Mouse (Mus musculus) neural tube, embryonic 12.5 days (tissue): ENCODE results near the gene Jak2. TPM values are rescaled to one million over a fixed set of nuclear protein-coding genes. Genes with fewer than 3 reads are reported as not detected.

ENCODE experiments used
- ATAC-seq: fragments of 200-750 bp; cut with Nextera tagmentation; 2 replicates; pipeline ENCODE4 v1.8.0; 2017; ENCODE audit warnings: low read depth, mild to moderate bottlenecking, moderate TSS enrichment, moderate library complexity; ENCODE audit not compliant: low FRiP score
- H3K27ac ChIP-seq: fragments of 300-500 bp; sonication (generic); 2 replicates; pipeline ENCODE4 v1.5.1; 2016
- H3K27me3 ChIP-seq: fragments of 300-500 bp; sonication (generic); replicated peaks from 2 replicates; pipeline ENCODE4 v1.6.1; 2016; ENCODE audit warnings: mild to moderate bottlenecking
- H3K36me3 ChIP-seq: fragments of 300-500 bp; sonication (generic); 2 replicates; pipeline ENCODE4 v1.6.1; 2016; ENCODE audit warnings: mild to moderate bottlenecking
- H3K4me1 ChIP-seq: fragments of 300-500 bp; sonication (generic); 2 replicates; pipeline ENCODE4 v1.6.1; 2016
- H3K4me2 ChIP-seq: fragments of 300-500 bp; sonication (generic); replicated peaks from 2 replicates; pipeline ENCODE4 v1.6.1; 2016; ENCODE audit warnings: mild to moderate bottlenecking
- H3K4me3 ChIP-seq: fragments of 300-500 bp; sonication (generic); 2 replicates; pipeline ENCODE4 v1.5.1; 2016
- H3K9ac ChIP-seq: fragments of 300-500 bp; sonication (generic); 2 replicates; pipeline ENCODE4 v1.6.1; 2016; ENCODE audit warnings: mild to moderate bottlenecking
- H3K9me3 ChIP-seq: fragments of 300-500 bp; sonication (generic); 2 replicates; pipeline ENCODE4 v1.6.1; 2016; ENCODE audit warnings: mild to moderate bottlenecking
- WGBS: fragments of 180-500 bp; shearing (Covaris S2); methylation state at CpG from one replicate; pipeline ENCODE4 v1.1.7; 2016; 5-methylcytosine and 5-hydroxymethylcytosine counted together
- polyA plus RNA-seq: library from polyadenylated mRNA; unstranded; fragments of >200 nt; fragmentation: Nextera tagmentation; extraction: Ambion mirVana; gene quantifications from 2 replicates; pipeline ENCODE4 v1.2.1, GENCODE M21; 2016

Jak2 gene
- 14.0 and 14.7 TPM in 2 replicates for polyA plus RNA-seq

GRCm38 (mm10) chr19:29251191-29251957 lies at the start of gene Jak2:
TSS of gene Jak2 (plus strand) at chr19:29251828.
- H3K9ac ChIP-seq: peak within 1 kb of the TSS; percentile 92
- WGBS: under 1% methylated on average over 110 of the region's 114 CpGs
- peak within 1 kb of the TSS; percentile 73 for H3K4me3 ChIP-seq
- H3K9me3 ChIP-seq: no peaks in the 10 kb centered on the region
- H3K36me3 ChIP-seq: no peaks in the 10 kb centered on the region
- H3K27me3 ChIP-seq: no peaks in the 10 kb centered on the region
- ATAC-seq: peak; percentile 92
- H3K4me2 ChIP-seq: peak within 1 kb of the TSS; percentile 73
- H3K27ac ChIP-seq: peak within 1 kb of the TSS; percentile 96
- peaks cover 38% of the 10 kb centered on the region for H3K4me1 ChIP-seq

GRCm38 (mm10) chr19:29203337-29203736 lies 48.3 kb upstream of the Jak2 start:
- no peaks in the 10 kb centered on the region for H3K27me3 ChIP-seq
- H3K4me3 ChIP-seq: no peak overlapping the region
- H3K27ac ChIP-seq: no peak overlapping the region
- H3K4me1 ChIP-seq: no peaks in the 10 kb centered on the region
- H3K4me2 ChIP-seq: no peak overlapping the region
- H3K9ac ChIP-seq: no peak overlapping the region
- 68% methylated on average over 2 of the region's 2 CpGs for WGBS
- no peaks in the 10 kb centered on the region for H3K36me3 ChIP-seq
- ATAC-seq: no peak
- H3K9me3 ChIP-seq: no peaks in the 10 kb centered on the region

- H3K9ac ChIP-seq: no peak overlapping the region
- H3K4me1 ChIP-seq: no peaks in the 10 kb centered on the region
- 88% methylated on average over 4 of the region's 4 CpGs for WGBS
- no peaks in the 10 kb centered on the region for H3K9me3 ChIP-seq
- no peaks in the 10 kb centered on the region for H3K36me3 ChIP-seq
- no peak for ATAC-seq
- H3K4me2 ChIP-seq: no peak overlapping the region
- no peaks in the 10 kb centered on the region for H3K27me3 ChIP-seq
- no peak overlapping the region for H3K27ac ChIP-seq
- H3K4me3 ChIP-seq: no peak overlapping the region
Observed at GRCm38 (mm10) chr19:29204583-29204982, 47.0 kb upstream of the Jak2 start.

GRCm38 (mm10) chr19:29205267-29205666 lies 46.4 kb upstream of the Jak2 start:
- no peak overlapping the region for H3K4me3 ChIP-seq
- H3K27ac ChIP-seq: no peak overlapping the region
- H3K36me3 ChIP-seq: no peaks in the 10 kb centered on the region
- 87% methylated on average over 2 of the region's 2 CpGs for WGBS
- H3K9me3 ChIP-seq: no peaks in the 10 kb centered on the region
- H3K27me3 ChIP-seq: no peaks in the 10 kb centered on the region
- no peaks in the 10 kb centered on the region for H3K4me1 ChIP-seq
- no peak for ATAC-seq
- no peak overlapping the region for H3K9ac ChIP-seq
- H3K4me2 ChIP-seq: no peak overlapping the region

GRCm38 (mm10) chr19:29209898-29210297 lies 41.7 kb upstream of the Jak2 start:
- no peak for ATAC-seq
- 91% methylated on average over 7 of the region's 7 CpGs for WGBS

GRCm38 (mm10) chr19:29210319-29210718 lies 41.3 kb upstream of the Jak2 start:
- ATAC-seq: no peak
- no peaks in the 10 kb centered on the region for H3K36me3 ChIP-seq
- WGBS: 95% methylated on average over 9 of the region's 9 CpGs
- no peak overlapping the region for H3K27ac ChIP-seq
- no peaks in the 10 kb centered on the region for H3K27me3 ChIP-seq
- no peak overlapping the region for H3K9ac ChIP-seq
- no peak overlapping the region for H3K4me3 ChIP-seq
- H3K9me3 ChIP-seq: no peaks in the 10 kb centered on the region
- H3K4me1 ChIP-seq: no peaks in the 10 kb centered on the region
- no peak overlapping the region for H3K4me2 ChIP-seq

More at GRCm38 (mm10) chr19:29209898-29210297, 41.7 kb upstream of the Jak2 start:
- no peaks in the 10 kb centered on the region for H3K4me1 ChIP-seq
- H3K27me3 ChIP-seq: no peaks in the 10 kb centered on the region
- H3K9me3 ChIP-seq: no peaks in the 10 kb centered on the region
- H3K9ac ChIP-seq: no peak overlapping the region
- H3K27ac ChIP-seq: no peak overlapping the region
- no peak overlapping the region for H3K4me2 ChIP-seq
- no peaks in the 10 kb centered on the region for H3K36me3 ChIP-seq
- no peak overlapping the region for H3K4me3 ChIP-seq

GRCm38 (mm10) chr19:29215811-29216509 lies 35.7 kb upstream of the Jak2 start:
- 51% methylated on average over 8 of the region's 8 CpGs for WGBS
- Histone ChIP-seq H3K4me2 (no peak overlapping the region), H3K4me3 (no peak overlapping the region), H3K9me3 (no peaks in the 10 kb centered on the region), H3K27me3 (no peaks in the 10 kb centered on the region), H3K4me1 (no peaks in the 10 kb centered on the region), H3K9ac (no peak overlapping the region), H3K27ac (no peak overlapping the region), H3K36me3 (no peaks in the 10 kb centered on the region)
- ATAC-seq: no peak

GRCm38 (mm10) chr19:29221867-29222266 lies 29.8 kb upstream of the Jak2 start:
- WGBS: 88% methylated on average over 4 of the region's 4 CpGs
- no peaks in the 10 kb centered on the region for H3K4me1 ChIP-seq

GRCm38 (mm10) chr19:29224968-29225367 lies 26.7 kb upstream of the Jak2 start:
- no peak overlapping the region for H3K4me3 ChIP-seq
- no peak for ATAC-seq
- H3K27ac ChIP-seq: no peak overlapping the region
- H3K4me1 ChIP-seq: no peaks in the 10 kb centered on the region
- no peak overlapping the region for H3K9ac ChIP-seq
- no peak overlapping the region for H3K4me2 ChIP-seq
- no peaks in the 10 kb centered on the region for H3K36me3 ChIP-seq
- H3K9me3 ChIP-seq: no peaks in the 10 kb centered on the region
- no peaks in the 10 kb centered on the region for H3K27me3 ChIP-seq

More at GRCm38 (mm10) chr19:29221867-29222266, 29.8 kb upstream of the Jak2 start:
- Histone ChIP-seq H3K9ac (no peak overlapping the region), H3K27me3 (no peaks in the 10 kb centered on the region), H3K36me3 (no peaks in the 10 kb centered on the region), H3K4me2 (no peak overlapping the region), H3K9me3 (no peaks in the 10 kb centered on the region), H3K4me3 (no peak overlapping the region), H3K27ac (no peak overlapping the region)
- no peak for ATAC-seq

GRCm38 (mm10) chr19:29226996-29227395 lies 24.6 kb upstream of the Jak2 start:
- no peaks in the 10 kb centered on the region for H3K4me1 ChIP-seq
- H3K27me3 ChIP-seq: no peaks in the 10 kb centered on the region
- no peak overlapping the region for H3K27ac ChIP-seq
- no peak overlapping the region for H3K4me3 ChIP-seq
- H3K9ac ChIP-seq: no peak overlapping the region
- no peak overlapping the region for H3K4me2 ChIP-seq
- 71% methylated on average over 1 of the region's 1 CpGs for WGBS
- no peak for ATAC-seq
- H3K36me3 ChIP-seq: no peaks in the 10 kb centered on the region
- no peaks in the 10 kb centered on the region for H3K9me3 ChIP-seq

- WGBS: 68% methylated on average over 9 of the region's 9 CpGs
- no peak for ATAC-seq
Observed at GRCm38 (mm10) chr19:29227941-29228590, 23.6 kb upstream of the Jak2 start.

GRCm38 (mm10) chr19:29228989-29229388 lies 22.6 kb upstream of the Jak2 start:
- WGBS: 85% methylated on average over 2 of the region's 2 CpGs
- H3K4me2 ChIP-seq: no peak overlapping the region
- ATAC-seq: no peak
- H3K4me3 ChIP-seq: no peak overlapping the region
- no peaks in the 10 kb centered on the region for H3K9me3 ChIP-seq
- no peak overlapping the region for H3K27ac ChIP-seq
- H3K27me3 ChIP-seq: no peaks in the 10 kb centered on the region
- H3K4me1 ChIP-seq: no peaks in the 10 kb centered on the region
- no peak overlapping the region for H3K9ac ChIP-seq
- no peaks in the 10 kb centered on the region for H3K36me3 ChIP-seq

More at GRCm38 (mm10) chr19:29227941-29228590, 23.6 kb upstream of the Jak2 start:
- Histone ChIP-seq H3K4me1 (no peaks in the 10 kb centered on the region), H3K4me2 (no peak overlapping the region), H3K9me3 (no peaks in the 10 kb centered on the region), H3K27me3 (no peaks in the 10 kb centered on the region), H3K9ac (no peak overlapping the region), H3K4me3 (no peak overlapping the region), H3K27ac (no peak overlapping the region), H3K36me3 (no peaks in the 10 kb centered on the region)
